Mouse (Mus musculus): Measurements from ENCODE around the gene Tas2r103.

Gene Tas2r103

GRCm38 (mm10) chr6:133037001-133037400, at the start of gene Tas2r103:
Gene Tas2r103, minus strand, starts transcription at chr6:133037101.
- no peak for DNase-seq (ENCODE audit: low spot score)

GRCm38 (mm10) chr6:133055716-133056115, 18.8 kb upstream of the Tas2r103 start, which contains the start of gene Tas2r140:
Gene Tas2r140, minus strand, starts transcription at chr6:133055816.
- DNase-seq (ENCODE audit: low spot score) = no peak

All from c-Kit-positive CD71-positive TER-119-positive erythroid progenitor cells, embryonic 14.5 days (primary cell).